Mouse (Mus musculus): Measurements from ENCODE around the gene Kbtbd2. TPM values are rescaled to one million over a fixed set of nuclear protein-coding genes. Genes with fewer than 3 reads are reported as not detected.

Kbtbd2 gene
- total and polyA plus RNA-seq, 3 experiments = 9.3 to 34.2 (median 11.0) TPM

DNA sequence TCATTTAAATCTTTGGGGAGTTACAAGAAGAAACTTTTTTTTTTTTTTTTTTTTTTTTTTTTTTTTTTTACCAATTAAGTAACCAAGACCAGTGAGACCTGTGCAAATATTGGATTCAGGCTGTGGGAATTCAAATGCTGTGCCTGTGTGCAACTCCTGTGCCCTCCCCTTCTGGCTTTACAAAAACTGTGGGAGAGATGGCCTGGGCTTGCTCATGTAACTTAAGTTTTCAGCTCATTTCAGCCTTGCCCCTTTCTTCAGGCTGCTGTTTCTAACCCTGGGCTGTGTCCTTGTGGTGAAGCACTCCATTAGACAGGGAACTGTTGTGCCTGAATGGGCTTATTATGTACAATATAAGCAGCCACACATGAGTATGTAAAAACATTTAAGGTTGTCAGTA lies 35.2 kb upstream of the Kbtbd2 start (continued):
- no peak for TF ChIP-seq ZKSCAN1 (IDR thresholded peaks at IDR 0.05; ENCODE audit: borderline replicate concordance, low read depth, low read length)

- H3K27me3 ChIP-seq (replicated peaks) = no peaks in the 10 kb centered on the region
- no peak overlapping the region for H3K27ac ChIP-seq (ENCODE audit: insufficient read depth, low read depth)
- H3K4me3 ChIP-seq (replicated peaks in 1 of 3; ENCODE audit: low read depth in 2 of 3, low read length in 2 of 3, poor library complexity in 1 of 3) = no peak overlapping the region
- H3K9ac ChIP-seq (ENCODE audit: insufficient read depth, low read depth) = no peak overlapping the region
- dilution Hi-C loops (cut with MboI; ENCODE audit: extremely low pct_ligation_motif_present, extremely low pct_unique_long_range_greater_than_20kb, low sequenced_read_pairs) = no loop called here
- in situ Hi-C loops (cut with MboI; ENCODE audit: low pct_ligation_motif_present, low pct_unique_long_range_greater_than_20kb, low sequenced_read_pairs) = loop anchor here (25.0 kb wide), 1 partner anchor 280 kb away; the partner anchor contains the start of gene Vmn1r10
- no peak for DNase-seq (ENCODE audit: extremely low read depth)
- H3K79me2 ChIP-seq (replicated peaks; ENCODE audit: control insufficient read depth, extremely low read depth, insufficient read depth, poor library complexity, severe bottlenecking) = no peaks in the 10 kb centered on the region
- H3K9me3 ChIP-seq (replicated peaks; ENCODE audit: low read length) = no peaks in the 10 kb centered on the region
- no peaks in the 10 kb centered on the region for H3K36me3 ChIP-seq (replicated peaks in 1 of 2; ENCODE audit: control insufficient read depth in 1 of 2, insufficient read depth in 1 of 2, low read length in 1 of 2)
- peaks cover 0 to 10% of the 10 kb centered on the region in 2 experiments; a peak in 2 of 4 replicates for H3K4me1 ChIP-seq (ENCODE audit: control insufficient read depth in 1 of 2, insufficient read depth in 2 of 2)
- H3K4me2 ChIP-seq (ENCODE audit: insufficient read depth, low read depth, poor library complexity, severe bottlenecking) = peak overlapping the region; percentile 44
- TF ChIP-seq ELF1 (IDR thresholded peaks at IDR 0.05; ENCODE audit: low read depth, low read length) = no peak
- no peak for TF ChIP-seq USF1 (IDR thresholded peaks at IDR 0.05; ENCODE audit: low read depth, low read length)
These were observed 34.8 kb upstream of the Kbtbd2 start for GRCm38 (mm10) chr6:56832407-56832796.

- Histone ChIP-seq H3K9me3 (replicated peaks; ENCODE audit: low read length) (no peaks in the 10 kb centered on the region), H3K27ac (ENCODE audit: insufficient read depth, low read depth) (no peak within 1 kb of the TSS), H3K9ac (ENCODE audit: insufficient read depth, low read depth) (no peak within 1 kb of the TSS), H3K79me2 (replicated peaks; ENCODE audit: control insufficient read depth, extremely low read depth, insufficient read depth, poor library complexity, severe bottlenecking) (no peaks in the 10 kb centered on the region), H3K4me2 (ENCODE audit: insufficient read depth, low read depth, poor library complexity, severe bottlenecking) (peak within 1 kb of the TSS; percentile 44), H3K4me1 (ENCODE audit: control insufficient read depth in 1 of 2, insufficient read depth in 2 of 2) (peaks cover 0 to 9% of the 10 kb centered on the region in 2 experiments; a peak in 2 of 4 replicates), H3K36me3 (replicated peaks in 1 of 2; ENCODE audit: control insufficient read depth in 1 of 2, insufficient read depth in 1 of 2, low read length in 1 of 2) (no peaks in the 10 kb centered on the region), H3K4me3 (replicated peaks in 1 of 3; ENCODE audit: low read depth in 2 of 3, low read length in 2 of 3, poor library complexity in 1 of 3) (peak within 1 kb of the TSS in 1 of 3 experiments; percentile 8), H3K27me3 (replicated peaks) (no peaks in the 10 kb centered on the region)
- TF ChIP-seq ZKSCAN1 (IDR thresholded peaks at IDR 0.05; ENCODE audit: borderline replicate concordance, low read depth, low read length) (no peak), MEF2A (IDR thresholded peaks at IDR 0.05; ENCODE audit: borderline replicate concordance, low read depth, low read length) (no peak), IRF4 (IDR thresholded peaks at IDR 0.05; ENCODE audit: low read depth, low read length) (no peak), USF2 (conservative IDR thresholded peaks at IDR 0.05; ENCODE audit: low read depth, low read length) (no peak), KAT2A (IDR thresholded peaks at IDR 0.05; ENCODE audit: insufficient replicate concordance, low read length) (no peak), CTCF (conservative IDR thresholded peaks at IDR 0.05 in 1 of 2, IDR thresholded peaks at IDR 0.05 in 1 of 2; ENCODE audit: low read depth in 2 of 2, low read length in 2 of 2) (no peak), POLR2AphosphoS2 (IDR thresholded peaks at IDR 0.05; ENCODE audit: low read depth, low read length) (no peak), UBTF (IDR thresholded peaks at IDR 0.05; ENCODE audit: low read depth, low read length) (no peak), HCFC1 (IDR thresholded peaks at IDR 0.05; ENCODE audit: low read depth, low read length) (no peak), EP300 (IDR thresholded peaks at IDR 0.05; ENCODE audit: low read length) (no peak), E2F4 (IDR thresholded peaks at IDR 0.05; ENCODE audit: insufficient replicate concordance, low read depth, low read length) (no peak), PAX5 (IDR thresholded peaks at IDR 0.05; ENCODE audit: low read length) (no peak)
- in situ Hi-C loops (cut with MboI; ENCODE audit: low pct_ligation_motif_present, low pct_unique_long_range_greater_than_20kb, low sequenced_read_pairs) = loop anchor here (25.0 kb wide), 1 partner anchor 280 kb away; the partner anchor contains the start of gene Vmn1r10
- no peak for DNase-seq (ENCODE audit: extremely low read depth)
- dilution Hi-C loops (cut with MboI; ENCODE audit: extremely low pct_ligation_motif_present, extremely low pct_unique_long_range_greater_than_20kb, low sequenced_read_pairs) = no loop called here
These were observed 34.2 kb upstream of the Kbtbd2 start, which contains the start of gene Fkbp9 for GRCm38 (mm10) chr6:56831697-56832406. TSS of gene Fkbp9 (plus strand) at chr6:56832059.

All from CH12.LX (cell line).